Mouse (Mus musculus) heart, embryonic 10.5 days (tissue): ENCODE measurements around the gene Rasa4. TPM values are rescaled to one million over a fixed set of nuclear protein-coding genes. Genes with fewer than 3 reads are reported as not detected.
A peak's percentile ranks its signal among the peaks of the same experiment; 100 is the strongest.
"Not testable (repeated sequence)": the region's sequence is repeated elsewhere in the genome, so short reads cannot be mapped to it uniquely, and the experiment has no call there.

Source experiments
- DNase-seq: peaks from one replicate; pipeline ENCODE4 v3.0.0-alpha.2; 2017; ENCODE audit warnings: low spot score
- H3K27ac ChIP-seq: fragments of 300-500 bp; sonication (generic); 2 replicates; pipeline ENCODE4 v1.5.1; 2016; ENCODE audit warnings: mild to moderate bottlenecking
- H3K27me3 ChIP-seq: fragments of 300-500 bp; sonication (generic); 2 replicates; pipeline ENCODE4 v1.6.1; 2016; ENCODE audit warnings: mild to moderate bottlenecking; ENCODE audit not compliant: poor library complexity, insufficient read depth, severe bottlenecking
- H3K36me3 ChIP-seq: fragments of 300-500 bp; sonication (generic); 2 replicates; pipeline ENCODE4 v1.6.1; 2016; ENCODE audit warnings: mild to moderate bottlenecking, moderate library complexity
- H3K4me1 ChIP-seq: fragments of 300-500 bp; sonication (generic); 2 replicates; pipeline ENCODE4 v1.6.1; 2016; ENCODE audit warnings: mild to moderate bottlenecking
- H3K4me3 ChIP-seq: fragments of 300-500 bp; sonication (generic); 2 replicates; pipeline ENCODE4 v1.5.1; 2016; ENCODE audit warnings: mild to moderate bottlenecking, moderate library complexity
- H3K9me3 ChIP-seq: fragments of 300-500 bp; sonication (generic); 2 replicates; pipeline ENCODE4 v1.6.1; 2016; ENCODE audit warnings: mild to moderate bottlenecking, moderate library complexity
- WGBS: fragments of 180-500 bp; shearing (Covaris S2); methylation state at CpG from one replicate; pipeline ENCODE4 v1.1.7; 2016; 5-methylcytosine and 5-hydroxymethylcytosine counted together
- polyA plus RNA-seq: library from polyadenylated mRNA; unstranded; fragments of >200 nt; fragmentation: Nextera tagmentation; extraction: Ambion mirVana; gene quantifications from 2 replicates; pipeline ENCODE4 v1.2.1, GENCODE M21; 2016

The Rasa4 gene
- polyA plus RNA-seq, 1 experiment from 2014 or later = 2.0 TPM

DNA sequence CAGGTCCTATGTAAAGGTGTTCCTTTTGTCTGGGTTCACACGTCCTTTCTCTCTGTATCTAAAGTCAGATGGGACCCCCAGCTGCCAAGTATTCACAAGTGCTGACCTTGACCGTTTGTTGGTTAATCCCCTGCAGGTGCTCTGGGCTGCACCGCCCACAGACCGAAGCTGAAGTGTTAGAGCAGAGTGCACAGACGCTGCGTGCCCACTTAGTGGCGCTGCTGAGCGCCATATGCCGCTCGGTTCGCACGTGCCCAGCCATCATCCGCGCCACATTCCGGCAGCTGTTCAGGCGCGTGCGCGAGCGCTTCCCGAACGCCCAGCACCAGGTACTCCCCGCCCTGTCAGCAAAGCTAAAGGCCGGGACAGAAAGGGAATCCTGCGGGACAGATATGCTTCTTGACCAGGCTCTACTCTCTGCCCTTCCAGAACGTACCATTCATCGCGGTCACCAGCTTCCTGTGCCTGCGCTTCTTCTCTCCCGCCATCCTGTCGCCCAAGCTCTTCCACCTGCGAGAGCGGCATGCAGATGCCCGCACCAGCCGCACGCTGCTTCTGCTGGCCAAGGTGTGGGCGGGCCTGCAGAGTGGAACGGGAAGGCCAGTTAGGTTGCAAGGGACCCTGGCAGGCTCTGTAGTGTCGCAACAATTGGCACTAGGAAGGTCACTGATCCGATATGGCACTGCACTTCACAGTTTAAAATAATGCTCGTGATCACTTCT is 18.5 kb downstream of the Rasa4 start:
- peaks cover 10% of the 10 kb centered on the region for H3K4me1 ChIP-seq
- H3K4me3 ChIP-seq = peak overlapping the region; percentile 49
- peak; percentile 85 for DNase-seq
- peak overlapping the region; percentile 63; the same call in 1 of the 2 replicates for H3K27ac ChIP-seq
- 9% methylated on average over 41 of the region's 41 CpGs for WGBS
- no peaks in the 10 kb centered on the region for H3K36me3 ChIP-seq
- H3K27me3 ChIP-seq = peaks cover 56% of the 10 kb centered on the region
- H3K9me3 ChIP-seq = no peaks in the 10 kb centered on the region

- peaks cover 54% of the 10 kb centered on the region for H3K27me3 ChIP-seq
- H3K27ac ChIP-seq = no peak overlapping the region; the same call in 1 of the 2 replicates
- DNase-seq = no peak
- 85% methylated on average over 5 of the region's 5 CpGs for WGBS
- no peaks in the 10 kb centered on the region for H3K9me3 ChIP-seq
- H3K36me3 ChIP-seq = no peaks in the 10 kb centered on the region
- no peak overlapping the region for H3K4me3 ChIP-seq
- peaks cover 10% of the 10 kb centered on the region for H3K4me1 ChIP-seq
Observed at GRCm38 (mm10) chr5:136104511-136104910, 20.8 kb downstream of the Rasa4 start.

DNA sequence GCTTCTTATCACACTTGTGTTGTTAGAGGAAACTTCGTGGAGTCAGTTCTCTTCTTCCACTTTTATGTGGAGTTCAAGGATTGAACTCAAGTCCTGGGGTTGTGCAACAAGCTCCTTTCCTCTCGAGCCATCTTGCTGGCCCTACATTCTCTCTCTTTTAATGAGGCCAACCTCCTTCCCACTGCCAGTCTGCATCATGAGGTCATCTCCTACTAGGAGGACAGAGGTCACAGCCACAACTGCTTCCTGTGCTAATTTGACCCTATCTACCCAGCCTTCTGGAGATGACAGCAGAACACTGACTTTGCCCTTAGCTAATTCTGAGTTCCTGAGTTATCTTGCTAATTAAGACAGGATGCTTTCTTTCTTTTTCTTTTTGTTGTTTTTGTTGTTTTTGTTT is 24.8 kb downstream of the Rasa4 start:
- H3K4me3 ChIP-seq = no peak overlapping the region
- no peaks in the 10 kb centered on the region for H3K9me3 ChIP-seq
- H3K27me3 ChIP-seq = peaks cover 37% of the 10 kb centered on the region
- H3K36me3 ChIP-seq = no peaks in the 10 kb centered on the region
- no peak for DNase-seq
- H3K4me1 ChIP-seq = no peaks in the 10 kb centered on the region
- WGBS = 51% methylated on average over 2 of the region's 2 CpGs
- H3K27ac ChIP-seq = no peak overlapping the region

DNA sequence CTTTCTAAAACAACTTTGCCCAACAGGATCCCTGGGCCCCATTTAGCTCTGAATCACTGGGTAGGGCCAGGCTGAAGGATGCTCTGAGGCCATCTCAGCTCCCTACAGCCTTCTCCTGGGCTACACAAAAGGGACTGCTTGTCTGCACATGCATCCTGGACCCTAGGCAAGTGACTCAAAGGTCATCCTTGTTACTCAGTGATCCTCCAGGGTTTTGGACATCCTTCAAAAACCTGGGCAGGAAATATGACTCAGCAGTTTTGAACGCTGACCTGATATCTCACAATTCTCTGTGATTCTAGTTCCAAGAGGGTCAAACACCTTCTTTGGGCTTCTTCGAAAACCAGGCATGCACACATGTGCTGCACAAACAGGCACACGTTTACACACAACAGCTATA is 25.3 kb downstream of the Rasa4 start:
- 64% methylated on average over 3 of the region's 3 CpGs for WGBS
- H3K36me3 ChIP-seq = no peaks in the 10 kb centered on the region
- no peak overlapping the region for H3K27ac ChIP-seq
- no peaks in the 10 kb centered on the region for H3K4me1 ChIP-seq
- no peak for DNase-seq
- H3K4me3 ChIP-seq = no peak overlapping the region
- H3K9me3 ChIP-seq = no peaks in the 10 kb centered on the region
- peaks cover 33% of the 10 kb centered on the region for H3K27me3 ChIP-seq

DNA sequence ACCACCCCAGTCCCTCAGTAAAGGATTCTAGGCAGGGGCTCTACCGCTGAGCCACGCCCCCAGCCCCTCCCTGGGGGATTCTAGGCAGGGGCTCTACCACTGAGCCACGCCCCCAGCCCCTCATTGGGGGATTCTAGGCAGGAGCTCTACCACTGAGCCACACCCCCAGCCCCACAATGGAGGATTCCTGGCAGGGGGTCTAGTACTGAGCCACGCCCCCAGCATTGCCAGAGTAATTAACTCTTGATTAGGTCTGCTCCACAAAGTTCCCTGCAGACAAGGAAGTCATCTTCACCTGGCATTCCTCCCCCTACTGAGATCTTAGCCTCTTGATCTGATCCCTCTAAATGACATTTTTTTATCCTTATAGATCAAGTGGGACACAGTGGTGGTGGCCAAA is 29.8 kb downstream of the Rasa4 start:
- not testable (repeated sequence) for H3K27ac ChIP-seq, DNase-seq, H3K36me3 ChIP-seq, H3K27me3 ChIP-seq, H3K4me3 ChIP-seq, H3K9me3 ChIP-seq
- peaks cover 25% of the 10 kb centered on the region for H3K4me1 ChIP-seq
- WGBS = 43% methylated on average over 4 of the region's 4 CpGs

DNA sequence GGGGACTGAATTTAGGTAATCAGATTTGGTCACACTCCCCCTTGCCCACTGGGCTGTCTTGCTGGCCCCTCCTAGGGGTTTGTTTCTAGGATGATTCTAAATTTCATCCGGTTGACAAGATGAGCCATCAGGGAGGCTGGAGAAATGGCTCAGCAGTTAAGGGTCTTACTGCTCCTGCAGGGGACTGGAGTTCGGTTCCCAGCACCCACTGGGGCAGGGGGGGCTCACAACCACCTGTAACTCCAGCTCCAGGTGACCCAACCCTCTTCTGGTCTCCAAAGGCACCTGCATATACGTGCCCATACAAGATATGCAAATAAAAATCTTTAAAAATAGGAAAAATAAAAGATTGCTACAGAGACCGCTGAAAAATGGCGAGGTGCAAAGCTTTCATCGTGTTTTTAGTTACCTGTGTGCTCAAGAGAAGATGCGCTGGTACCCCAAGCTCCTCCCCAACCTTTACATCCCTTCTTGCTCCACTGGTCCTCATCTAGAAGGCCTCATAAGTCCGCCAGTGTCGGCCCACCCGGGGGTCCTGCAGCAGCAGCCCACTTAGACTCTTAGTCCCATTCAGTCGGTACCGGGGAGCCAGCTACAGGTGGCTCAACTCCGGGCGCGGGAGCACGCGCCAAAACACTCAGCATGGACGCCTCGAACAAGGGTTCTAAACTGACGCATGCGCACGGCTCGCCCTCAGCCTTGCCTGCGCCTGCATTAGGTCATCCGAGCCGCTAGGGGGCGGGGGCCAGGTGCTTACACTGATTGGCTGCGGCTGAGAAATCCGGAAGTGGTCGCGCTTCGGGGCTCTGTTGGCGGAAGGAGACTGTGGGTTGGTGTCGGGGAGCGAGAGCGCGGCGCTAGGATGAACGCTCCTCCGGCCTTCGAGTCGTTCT is 32.4 kb downstream of the Rasa4 start, which contains the start of gene Polr2j:
Polr2j (plus strand) TSS at position 741 of the 893 bp plus-strand sequence.
- peak; percentile 99 for DNase-seq
- H3K36me3 ChIP-seq = peaks cover 21% of the 10 kb centered on the region
- 3% methylated on average over 42 of the region's 42 CpGs for WGBS
- peaks cover 4% of the 10 kb centered on the region for H3K27me3 ChIP-seq
- H3K27ac ChIP-seq = peak within 1 kb of the TSS; percentile 92
- peak within 1 kb of the TSS; percentile 78 for H3K4me3 ChIP-seq
- no peaks in the 10 kb centered on the region for H3K9me3 ChIP-seq
- peaks cover 25% of the 10 kb centered on the region for H3K4me1 ChIP-seq

DNA sequence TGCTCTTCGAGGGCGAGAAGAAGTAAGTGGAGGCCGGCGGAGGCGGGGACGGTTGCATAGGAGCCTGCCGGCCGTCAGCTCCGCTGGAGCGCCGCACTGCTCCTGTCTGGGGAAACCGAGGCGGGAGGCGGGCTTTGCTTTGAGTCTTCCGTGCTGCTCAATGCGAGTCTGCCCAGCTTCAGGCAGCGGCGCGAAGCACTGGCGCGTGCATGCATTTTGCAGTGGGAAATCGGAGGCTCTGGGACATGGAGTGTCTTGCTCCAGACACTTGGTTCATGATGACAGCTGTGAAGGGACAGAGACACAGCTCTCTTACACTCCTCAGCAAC is 33.0 kb downstream of the Rasa4 start:
- DNase-seq = no peak
- peaks cover 25% of the 10 kb centered on the region for H3K4me1 ChIP-seq
- WGBS = under 1% methylated on average over 22 of the region's 22 CpGs
- peaks cover 4% of the 10 kb centered on the region; the same call in 1 of the 2 replicates for H3K27me3 ChIP-seq
- peak overlapping the region; percentile 92 for H3K27ac ChIP-seq
- H3K4me3 ChIP-seq = peak overlapping the region; percentile 78
- no peaks in the 10 kb centered on the region for H3K9me3 ChIP-seq
- H3K36me3 ChIP-seq = peaks cover 27% of the 10 kb centered on the region

DNA sequence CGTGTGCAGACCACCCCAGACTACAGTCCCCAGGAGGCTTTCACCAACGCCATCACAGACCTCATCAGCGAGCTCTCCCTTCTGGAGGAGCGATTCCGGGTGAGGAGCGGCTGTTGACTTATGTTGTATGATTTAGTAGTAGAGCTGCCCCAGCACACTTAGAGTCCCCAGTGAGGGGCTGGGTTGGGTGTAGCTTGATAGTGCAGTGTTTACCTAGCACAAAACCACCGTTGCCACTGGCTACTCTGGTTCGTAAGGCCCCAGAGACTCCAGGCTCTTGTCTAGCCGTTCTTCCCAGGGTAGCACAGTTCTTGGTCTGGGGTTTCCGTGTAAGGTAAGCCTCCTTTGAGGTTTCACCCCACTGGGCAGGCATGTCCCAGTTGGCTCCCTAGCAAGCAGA is 38.4 kb downstream of the Rasa4 start:
- Histone ChIP-seq H3K4me1 (peaks cover 11% of the 10 kb centered on the region), H3K4me3 (no peak overlapping the region), H3K36me3 (peaks cover 74% of the 10 kb centered on the region), H3K9me3 (no peaks in the 10 kb centered on the region), H3K27ac (no peak overlapping the region), H3K27me3 (no peaks in the 10 kb centered on the region)
- DNase-seq = no peak
- 86% methylated on average over 10 of the region's 10 CpGs for WGBS

DNA sequence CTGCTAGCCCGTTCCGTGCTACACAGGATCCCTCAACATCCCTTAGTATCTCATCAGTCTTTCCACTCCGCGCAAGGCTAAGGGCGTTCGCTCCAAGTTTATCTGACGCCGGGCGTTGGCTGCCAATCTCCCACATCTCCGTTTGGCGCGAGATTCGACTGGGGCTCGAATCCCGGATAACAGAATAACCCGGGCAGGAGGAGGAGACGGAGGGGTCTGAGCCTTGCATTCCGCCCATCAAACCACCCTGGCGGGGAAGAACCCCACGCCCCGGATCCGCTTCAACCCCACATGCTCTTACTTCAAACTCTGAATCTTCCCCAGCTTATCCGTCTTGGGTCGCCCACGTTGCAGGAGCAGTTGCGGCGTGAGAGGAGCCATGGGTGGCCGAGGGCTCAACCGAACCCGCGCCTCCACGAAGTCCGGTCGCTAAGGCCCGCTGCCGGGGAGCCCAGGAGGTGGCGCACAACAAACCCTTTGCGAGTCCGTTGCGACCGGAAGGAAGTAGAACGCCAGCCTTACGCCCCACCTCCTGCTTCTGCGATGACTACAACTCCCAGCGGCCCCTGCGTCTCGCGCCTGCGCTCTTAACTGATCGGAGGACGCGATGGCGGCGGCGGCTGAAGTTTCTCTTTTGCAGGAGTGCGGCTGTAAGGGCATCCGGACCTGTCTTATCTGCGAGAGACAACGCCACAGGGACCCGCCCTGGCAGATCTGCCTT is 52.0 kb downstream of the Rasa4 start, which contains the start of the genes Lrwd1 and Alkbh4:
Lrwd1 (minus strand) TSS at position 504 of the 721 bp plus-strand sequence.
Alkbh4 (plus strand) TSS at position 576 of the 721 bp plus-strand sequence.
- Histone ChIP-seq H3K27ac (peak within 1 kb of the TSS; percentile 88), H3K27me3 (no peaks in the 10 kb centered on the region), H3K4me1 (peaks cover 16% of the 10 kb centered on the region), H3K36me3 (peaks cover 57% of the 10 kb centered on the region), H3K4me3 (peak within 1 kb of the TSS; percentile 74), H3K9me3 (no peaks in the 10 kb centered on the region)
- DNase-seq = peak; percentile 98
- under 1% methylated on average over 60 of the region's 60 CpGs for WGBS

GRCm38 (mm10) chr5:136136292-136136990 is 52.7 kb downstream of the Rasa4 start:
- Histone ChIP-seq H3K36me3 (peaks cover 58% of the 10 kb centered on the region), H3K9me3 (no peaks in the 10 kb centered on the region), H3K27ac (peak overlapping the region; percentile 88), H3K4me1 (peaks cover 16% of the 10 kb centered on the region), H3K27me3 (no peaks in the 10 kb centered on the region), H3K4me3 (peak overlapping the region; percentile 74)
- 6% methylated on average over 20 of the region's 20 CpGs for WGBS
- DNase-seq = no peak

- WGBS = 69% methylated on average over 13 of the region's 13 CpGs
- Histone ChIP-seq H3K4me1 (peaks cover 16% of the 10 kb centered on the region), H3K36me3 (peaks cover 55% of the 10 kb centered on the region), H3K9me3 (no peaks in the 10 kb centered on the region), H3K27ac (no peak overlapping the region), H3K27me3 (no peaks in the 10 kb centered on the region), H3K4me3 (no peak overlapping the region)
- no peak for DNase-seq
Observed at GRCm38 (mm10) chr5:136137658-136138274, 54.0 kb downstream of the Rasa4 start.

- Histone ChIP-seq H3K9me3 (0 out of 2 replicates have a peak, but pooled peaks cover 2% of the 10 kb centered on the region), H3K27me3 (no peaks in the 10 kb centered on the region), H3K36me3 (peaks cover 41% of the 10 kb centered on the region), H3K4me3 (no peak overlapping the region), H3K4me1 (peaks cover 16% of the 10 kb centered on the region), H3K27ac (no peak overlapping the region)
- DNase-seq = no peak
- 94% methylated on average over 13 of the region's 13 CpGs for WGBS
Observed at GRCm38 (mm10) chr5:136139393-136139792, 55.7 kb downstream of the Rasa4 start.
